Mouse (Mus musculus): ENCODE measurements around the gene Mllt11. TPM values are rescaled to one million over a fixed set of nuclear protein-coding genes. Genes with fewer than 3 reads are reported as not detected.
A peak's percentile ranks its signal among the peaks of the same experiment; 100 is the strongest.

Gene Mllt11
- polyA plus RNA-seq, 1 experiment from 2014 or later = 11.5 TPM

- no peak for ATAC-seq (replicated peaks; ENCODE audit: extremely low read depth, insufficient read depth, low FRiP score)
- H3K4me2 ChIP-seq (ENCODE audit: low read depth, low read length) = no peak overlapping the region
Measured at GRCm38 (mm10) chr3:95250361-95250760, 18.4 kb upstream of the Mllt11 start.

GRCm38 (mm10) chr3:95247660-95248336 is 15.8 kb upstream of the Mllt11 start:
- no peak overlapping the region for H3K4me2 ChIP-seq (ENCODE audit: low read depth, low read length)
- no peaks in the 10 kb centered on the region for H3K4me1 ChIP-seq (ENCODE audit: control insufficient read depth, insufficient read depth, low read length)
- 63% methylated on average over 1 of the region's 1 CpGs for WGBS
- no peak overlapping the region for H3K9ac ChIP-seq (ENCODE audit: low read length)
- no peaks in the 10 kb centered on the region for H3K9me3 ChIP-seq (replicated peaks; ENCODE audit: control insufficient read depth, low read length)
- no peaks in the 10 kb centered on the region for H3K27me3 ChIP-seq (ENCODE audit: control insufficient read depth, insufficient read depth, low read length)
- no peak overlapping the region for H3K27ac ChIP-seq (ENCODE audit: low read length)
- no peak for ATAC-seq (replicated peaks; ENCODE audit: extremely low read depth, insufficient read depth, low FRiP score)
- no peak overlapping the region for H3K4me3 ChIP-seq (ENCODE audit: low read length)
- H3K36me3 ChIP-seq (ENCODE audit: control insufficient read depth, insufficient read depth) = 0 out of 2 replicates have a peak, but pooled peaks cover 2% of the 10 kb centered on the region

More at GRCm38 (mm10) chr3:95250361-95250760, 18.4 kb upstream of the Mllt11 start:
- Histone ChIP-seq H3K9me3 (replicated peaks; ENCODE audit: control insufficient read depth, low read length) (no peaks in the 10 kb centered on the region), H3K4me3 (ENCODE audit: low read length) (no peak overlapping the region), H3K27me3 (ENCODE audit: control insufficient read depth, insufficient read depth, low read length) (no peaks in the 10 kb centered on the region), H3K9ac (ENCODE audit: low read length) (no peak overlapping the region), H3K36me3 (ENCODE audit: control insufficient read depth, insufficient read depth) (peaks cover 8% of the 10 kb centered on the region; the same call in 1 of the 2 replicates), H3K27ac (ENCODE audit: low read length) (no peak overlapping the region), H3K4me1 (ENCODE audit: control insufficient read depth, insufficient read depth, low read length) (no peaks in the 10 kb centered on the region)
- 72% methylated on average over 5 of the region's 5 CpGs for WGBS

- ATAC-seq (replicated peaks; ENCODE audit: extremely low read depth, insufficient read depth, low FRiP score) = no peak
- Histone ChIP-seq H3K27ac (ENCODE audit: low read length) (no peak overlapping the region), H3K36me3 (ENCODE audit: control insufficient read depth, insufficient read depth) (0 out of 2 replicates have a peak, but pooled peaks cover 2% of the 10 kb centered on the region), H3K4me2 (ENCODE audit: low read depth, low read length) (no peak overlapping the region), H3K27me3 (ENCODE audit: control insufficient read depth, insufficient read depth, low read length) (no peaks in the 10 kb centered on the region), H3K4me3 (ENCODE audit: low read length) (no peak overlapping the region), H3K9me3 (replicated peaks; ENCODE audit: control insufficient read depth, low read length) (no peaks in the 10 kb centered on the region), H3K9ac (ENCODE audit: low read length) (no peak overlapping the region), H3K4me1 (ENCODE audit: control insufficient read depth, insufficient read depth, low read length) (no peaks in the 10 kb centered on the region)
- 67% methylated on average over 5 of the region's 5 CpGs for WGBS
Measured at GRCm38 (mm10) chr3:95246465-95247231, 14.7 kb upstream of the Mllt11 start.

- Histone ChIP-seq H3K9ac (ENCODE audit: low read length) (no peak overlapping the region), H3K36me3 (ENCODE audit: control insufficient read depth, insufficient read depth) (0 out of 2 replicates have a peak, but pooled peaks cover 6% of the 10 kb centered on the region), H3K4me1 (ENCODE audit: control insufficient read depth, insufficient read depth, low read length) (0 out of 2 replicates have a peak, but pooled peaks cover 2% of the 10 kb centered on the region), H3K27me3 (ENCODE audit: control insufficient read depth, insufficient read depth, low read length) (no peaks in the 10 kb centered on the region), H3K27ac (ENCODE audit: low read length) (no peak overlapping the region), H3K4me2 (ENCODE audit: low read depth, low read length) (no peak overlapping the region), H3K9me3 (replicated peaks; ENCODE audit: control insufficient read depth, low read length) (no peaks in the 10 kb centered on the region), H3K4me3 (ENCODE audit: low read length) (no peak overlapping the region)
- 60% methylated on average over 2 of the region's 2 CpGs for WGBS
- no peak for ATAC-seq (replicated peaks; ENCODE audit: extremely low read depth, insufficient read depth, low FRiP score)
Measured at GRCm38 (mm10) chr3:95243086-95243485, 11.1 kb upstream of the Mllt11 start.

GRCm38 (mm10) chr3:95241498-95241897 is 9.5 kb upstream of the Mllt11 start, which contains the start of gene Gm128:
Gene Gm128 (minus strand): TSS chr3:95241598.
- WGBS = 73% methylated on average over 7 of the region's 7 CpGs
- 0 out of 2 replicates have a peak, but pooled peaks cover 8% of the 10 kb centered on the region for H3K36me3 ChIP-seq (ENCODE audit: control insufficient read depth, insufficient read depth)
- no peak within 1 kb of the TSS for H3K27ac ChIP-seq (ENCODE audit: low read length)
- no peaks in the 10 kb centered on the region for H3K9me3 ChIP-seq (replicated peaks; ENCODE audit: control insufficient read depth, low read length)
- no peaks in the 10 kb centered on the region for H3K27me3 ChIP-seq (ENCODE audit: control insufficient read depth, insufficient read depth, low read length)
- H3K4me2 ChIP-seq (ENCODE audit: low read depth, low read length) = peak within 1 kb of the TSS; percentile 42
- ATAC-seq (replicated peaks; ENCODE audit: extremely low read depth, insufficient read depth, low FRiP score) = no peak
- no peak within 1 kb of the TSS for H3K4me3 ChIP-seq (ENCODE audit: low read length)
- H3K4me1 ChIP-seq (ENCODE audit: control insufficient read depth, insufficient read depth, low read length) = peaks cover 9% of the 10 kb centered on the region
- H3K9ac ChIP-seq (ENCODE audit: low read length) = peak within 1 kb of the TSS; percentile 28

- ATAC-seq (replicated peaks; ENCODE audit: extremely low read depth, insufficient read depth, low FRiP score) = no peak
- WGBS = 31% methylated on average over 17 of the region's 17 CpGs
- Histone ChIP-seq H3K27ac (ENCODE audit: low read length) (no peak overlapping the region), H3K36me3 (ENCODE audit: control insufficient read depth, insufficient read depth) (peaks cover 11% of the 10 kb centered on the region), H3K9ac (ENCODE audit: low read length) (peak overlapping the region; percentile 28), H3K27me3 (ENCODE audit: control insufficient read depth, insufficient read depth, low read length) (no peaks in the 10 kb centered on the region), H3K9me3 (replicated peaks; ENCODE audit: control insufficient read depth, low read length) (no peaks in the 10 kb centered on the region), H3K4me3 (ENCODE audit: low read length) (no peak overlapping the region), H3K4me2 (ENCODE audit: low read depth, low read length) (peak overlapping the region; percentile 42), H3K4me1 (ENCODE audit: control insufficient read depth, insufficient read depth, low read length) (peaks cover 9% of the 10 kb centered on the region)
Measured at GRCm38 (mm10) chr3:95240900-95241299, 8.9 kb upstream of the Mllt11 start.

- H3K27ac ChIP-seq (ENCODE audit: low read length) = no peak overlapping the region
- H3K4me3 ChIP-seq (ENCODE audit: low read length) = no peak overlapping the region
- H3K9me3 ChIP-seq (replicated peaks; ENCODE audit: control insufficient read depth, low read length) = no peaks in the 10 kb centered on the region
- H3K36me3 ChIP-seq (ENCODE audit: control insufficient read depth, insufficient read depth) = peaks cover 20% of the 10 kb centered on the region
- H3K4me1 ChIP-seq (ENCODE audit: control insufficient read depth, insufficient read depth, low read length) = peaks cover 9% of the 10 kb centered on the region
- no peak for ATAC-seq (replicated peaks; ENCODE audit: extremely low read depth, insufficient read depth, low FRiP score)
- no peak overlapping the region for H3K9ac ChIP-seq (ENCODE audit: low read length)
- 84% methylated on average over 12 of the region's 12 CpGs for WGBS
- H3K4me2 ChIP-seq (ENCODE audit: low read depth, low read length) = no peak overlapping the region
- no peaks in the 10 kb centered on the region for H3K27me3 ChIP-seq (ENCODE audit: control insufficient read depth, insufficient read depth, low read length)
Measured at GRCm38 (mm10) chr3:95239971-95240370, 8.0 kb upstream of the Mllt11 start.

- peaks cover 29% of the 10 kb centered on the region for H3K36me3 ChIP-seq (ENCODE audit: control insufficient read depth, insufficient read depth)
- H3K4me3 ChIP-seq (ENCODE audit: low read length) = no peak overlapping the region
- ATAC-seq (replicated peaks; ENCODE audit: extremely low read depth, insufficient read depth, low FRiP score) = no peak
- H3K4me2 ChIP-seq (ENCODE audit: low read depth, low read length) = no peak overlapping the region
- H3K9ac ChIP-seq (ENCODE audit: low read length) = no peak overlapping the region
- no peaks in the 10 kb centered on the region for H3K9me3 ChIP-seq (replicated peaks; ENCODE audit: control insufficient read depth, low read length)
- peaks cover 9% of the 10 kb centered on the region for H3K4me1 ChIP-seq (ENCODE audit: control insufficient read depth, insufficient read depth, low read length)
- H3K27ac ChIP-seq (ENCODE audit: low read length) = no peak overlapping the region
- H3K27me3 ChIP-seq (ENCODE audit: control insufficient read depth, insufficient read depth, low read length) = no peaks in the 10 kb centered on the region
- 77% methylated on average over 6 of the region's 6 CpGs for WGBS
Measured at GRCm38 (mm10) chr3:95239022-95239421, 7.1 kb upstream of the Mllt11 start.

- no peak for ATAC-seq (replicated peaks; ENCODE audit: extremely low read depth, insufficient read depth, low FRiP score)
- H3K4me2 ChIP-seq (ENCODE audit: low read depth, low read length) = peak overlapping the region; percentile 17; the same call in 1 of the 2 replicates
- H3K27ac ChIP-seq (ENCODE audit: low read length) = peak overlapping the region; percentile 25
- no peak overlapping the region for H3K4me3 ChIP-seq (ENCODE audit: low read length)
- H3K9ac ChIP-seq (ENCODE audit: low read length) = no peak overlapping the region
- no peaks in the 10 kb centered on the region for H3K9me3 ChIP-seq (replicated peaks; ENCODE audit: control insufficient read depth, low read length)
- H3K27me3 ChIP-seq (ENCODE audit: control insufficient read depth, insufficient read depth, low read length) = no peaks in the 10 kb centered on the region
- WGBS = 59% methylated on average over 8 of the region's 8 CpGs
- H3K4me1 ChIP-seq (ENCODE audit: control insufficient read depth, insufficient read depth, low read length) = peaks cover 11% of the 10 kb centered on the region
- peaks cover 35% of the 10 kb centered on the region for H3K36me3 ChIP-seq (ENCODE audit: control insufficient read depth, insufficient read depth)
Measured at GRCm38 (mm10) chr3:95237541-95238099, 5.6 kb upstream of the Mllt11 start.

Data from heart, embryonic 16.5 days (tissue).